Mouse (Mus musculus): ENCODE data around the gene Osgepl1. TPM values are rescaled to one million over a fixed set of nuclear protein-coding genes. Genes with fewer than 3 reads are reported as not detected.
A peak's percentile ranks its signal among the peaks of the same experiment; 100 is the strongest.
"Not testable (repeated sequence)": the region's sequence is repeated elsewhere in the genome, so short reads cannot be mapped to it uniquely, and the experiment has no call there.

The Osgepl1 gene
- polyA plus RNA-seq (2012; rRNA removed) = 7.9 and 10.2 TPM in 2 replicates

DNA sequence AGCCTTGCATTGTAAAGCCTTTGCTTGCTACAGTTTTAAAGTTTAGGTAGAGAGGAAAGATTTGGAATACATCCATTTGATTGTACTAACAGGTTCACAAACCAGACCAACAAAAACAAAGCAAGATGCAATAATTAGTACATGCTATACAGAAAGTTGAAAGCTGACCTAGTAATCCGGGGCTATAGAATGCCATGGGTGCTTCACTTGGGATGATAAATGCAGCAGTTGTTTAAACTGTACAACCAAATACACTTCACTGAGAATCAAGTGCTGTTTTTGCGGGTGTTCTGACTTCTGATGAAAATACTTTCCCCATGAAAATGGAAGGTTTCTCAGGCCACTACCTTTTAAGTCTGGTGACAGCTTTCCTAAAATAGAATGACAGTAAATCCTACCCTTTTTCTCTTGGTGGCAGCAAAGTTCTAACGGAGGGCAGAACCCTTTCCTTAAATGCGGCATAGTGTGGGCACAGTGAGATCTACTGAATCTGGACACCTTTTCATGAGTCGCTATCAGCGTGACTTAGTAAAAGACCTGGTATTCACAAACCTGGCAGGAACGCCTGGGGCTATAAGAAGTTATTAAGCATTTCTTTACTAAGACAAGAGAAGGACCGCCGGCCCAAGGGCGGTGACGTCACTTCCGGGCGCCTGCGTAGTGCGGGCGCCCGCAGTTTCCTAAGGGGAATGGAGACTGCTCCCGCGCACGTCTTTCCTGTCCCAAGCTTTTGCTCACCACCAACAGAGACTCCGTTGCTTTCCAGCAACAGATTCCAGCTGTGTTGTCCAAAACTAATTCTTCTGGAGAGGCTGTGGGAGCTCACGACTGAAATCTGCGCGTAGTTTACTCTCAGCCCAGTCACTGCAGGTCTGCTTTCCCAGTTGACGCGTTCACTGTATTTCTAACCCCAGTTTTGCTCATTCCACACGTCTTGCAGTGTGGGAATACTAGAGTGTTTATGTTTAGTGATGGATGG lies at the start of gene Osgepl1:
TSS of gene Osgepl1 (plus strand) at position 636 of the 979 bp plus-strand sequence.
- Histone ChIP-seq H3K4me3 (ENCODE audit: insufficient read depth, low read depth, low read length) (peak within 1 kb of the TSS; percentile 77), H3K27me3 (replicated peaks; ENCODE audit: control insufficient read depth, insufficient read depth, low read length) (no peaks in the 10 kb centered on the region), H3K27ac (ENCODE audit: insufficient read depth, low read depth, low read length) (peak within 1 kb of the TSS; percentile 83), H3K4me1 (ENCODE audit: control insufficient read depth, insufficient read depth, low read length) (no peaks in the 10 kb centered on the region), H3K36me3 (ENCODE audit: control insufficient read depth, insufficient read depth, low read length) (no peaks in the 10 kb centered on the region; the same call in 1 of the 2 replicates)
- DNase-seq = peak; percentile 90
- TF ChIP-seq CTCF (conservative IDR thresholded peaks at IDR 0.05; ENCODE audit: insufficient read depth, insufficient read length, low read depth, low read length) (0 out of 2 replicates have a peak, but pooled peaks have one; percentile 5), POLR2A (IDR thresholded peaks at IDR 0.05; ENCODE audit: low read depth, low read length) (peak; percentile 22)
- 2% methylated on average over 27 of the region's 27 CpGs for WGBS

DNA sequence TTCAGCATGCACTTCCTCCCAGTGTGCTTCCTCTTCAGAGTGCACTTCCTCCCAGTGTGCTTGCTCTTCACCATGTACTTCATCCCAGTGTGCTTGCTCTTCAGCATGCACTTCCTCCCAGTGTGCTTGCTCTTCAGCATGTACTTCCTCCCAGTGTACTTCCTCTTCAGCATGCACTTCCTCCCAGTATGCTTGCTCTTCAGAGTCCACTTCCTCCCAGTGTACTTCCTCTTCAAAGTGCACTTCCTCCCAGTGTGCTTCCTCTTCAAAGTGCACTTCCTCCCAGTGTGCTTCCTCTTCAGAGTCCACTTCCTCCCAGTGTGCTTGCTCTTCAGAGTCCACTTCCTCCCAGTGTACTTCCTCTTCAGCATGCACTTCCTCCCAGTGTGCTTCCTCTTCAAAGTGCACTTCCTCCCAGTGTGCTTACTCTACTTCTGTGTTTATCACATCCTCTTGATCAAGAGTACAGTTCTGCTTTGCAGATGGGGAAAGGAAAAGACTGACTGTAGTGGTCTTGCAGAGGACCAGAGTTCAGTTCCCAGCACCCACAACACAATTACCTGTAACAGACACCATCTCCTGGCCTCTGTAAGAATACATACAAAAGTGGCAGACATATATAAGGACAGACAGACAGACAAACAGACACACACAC lies 48.3 kb upstream of the Osgepl1 start:
- H3K27ac ChIP-seq (ENCODE audit: insufficient read depth, low read depth, low read length); H3K4me1 ChIP-seq (ENCODE audit: control insufficient read depth, insufficient read depth, low read length); H3K4me3 ChIP-seq (ENCODE audit: insufficient read depth, low read depth, low read length); H3K36me3 ChIP-seq (ENCODE audit: control insufficient read depth, insufficient read depth, low read length); DNase-seq; H3K27me3 ChIP-seq (replicated peaks; ENCODE audit: control insufficient read depth, insufficient read depth, low read length): not testable (repeated sequence)

DNA sequence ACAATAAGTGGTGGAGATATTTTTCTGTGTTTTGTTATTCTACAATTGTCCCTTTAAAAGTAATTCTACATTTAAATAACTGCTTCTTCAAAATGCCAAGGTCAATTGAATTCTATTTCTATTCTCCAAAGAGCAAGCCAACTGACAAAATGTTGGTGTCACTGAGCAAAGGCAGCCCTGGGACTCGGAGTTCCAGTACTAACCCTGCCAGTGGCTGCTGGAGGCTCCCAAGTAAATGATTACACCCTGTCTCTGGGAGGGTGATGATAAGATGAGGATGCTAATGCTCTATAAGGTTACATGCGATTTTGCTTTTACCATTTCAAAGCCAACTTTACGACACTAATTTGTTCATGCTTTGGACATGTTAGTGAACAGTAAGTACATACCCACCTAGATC lies 43.5 kb upstream of the Osgepl1 start:
- WGBS = 77% methylated on average over 3 of the region's 3 CpGs
- H3K36me3 ChIP-seq (ENCODE audit: control insufficient read depth, insufficient read depth, low read length) = no peaks in the 10 kb centered on the region
- DNase-seq = no peak

DNA sequence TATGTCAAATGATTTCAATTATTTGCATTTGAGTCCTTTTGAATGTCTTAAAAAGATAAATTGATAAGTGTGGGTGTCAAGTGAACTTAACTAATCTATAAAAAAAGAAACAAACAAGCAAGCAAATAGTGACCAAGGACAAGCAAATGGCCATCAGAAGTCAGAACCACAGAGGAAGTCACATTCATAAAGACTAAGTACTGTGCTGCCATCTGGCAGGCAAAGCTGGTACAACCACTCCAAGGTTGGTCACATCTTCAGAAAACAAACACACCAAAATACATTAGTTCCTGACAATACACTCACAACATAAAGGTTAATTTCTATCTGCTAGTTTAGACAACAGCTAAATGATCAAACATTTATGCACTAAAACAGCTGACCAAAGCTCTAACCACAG lies 40.8 kb upstream of the Osgepl1 start:
- TF ChIP-seq POLR2A (IDR thresholded peaks at IDR 0.05; ENCODE audit: low read depth, low read length) = no peak
- TF ChIP-seq CTCF (conservative IDR thresholded peaks at IDR 0.05; ENCODE audit: insufficient read depth, insufficient read length, low read depth, low read length) = peak; percentile 33
- peak; percentile 23 for DNase-seq
- peaks cover 4% of the 10 kb centered on the region; the same call in 1 of the 2 replicates for H3K4me1 ChIP-seq (ENCODE audit: control insufficient read depth, insufficient read depth, low read length)

More for the DNA sequence above, 43.5 kb upstream of the Osgepl1 start:
- peaks cover 4% of the 10 kb centered on the region; the same call in 1 of the 2 replicates for H3K4me1 ChIP-seq (ENCODE audit: control insufficient read depth, insufficient read depth, low read length)
- H3K27me3 ChIP-seq (replicated peaks; ENCODE audit: control insufficient read depth, insufficient read depth, low read length) = no peaks in the 10 kb centered on the region
- no peak overlapping the region for H3K4me3 ChIP-seq (ENCODE audit: insufficient read depth, low read depth, low read length)
- no peak overlapping the region for H3K27ac ChIP-seq (ENCODE audit: insufficient read depth, low read depth, low read length)
- TF ChIP-seq POLR2A (IDR thresholded peaks at IDR 0.05; ENCODE audit: low read depth, low read length) (no peak), CTCF (conservative IDR thresholded peaks at IDR 0.05; ENCODE audit: insufficient read depth, insufficient read length, low read depth, low read length) (no peak)

DNA sequence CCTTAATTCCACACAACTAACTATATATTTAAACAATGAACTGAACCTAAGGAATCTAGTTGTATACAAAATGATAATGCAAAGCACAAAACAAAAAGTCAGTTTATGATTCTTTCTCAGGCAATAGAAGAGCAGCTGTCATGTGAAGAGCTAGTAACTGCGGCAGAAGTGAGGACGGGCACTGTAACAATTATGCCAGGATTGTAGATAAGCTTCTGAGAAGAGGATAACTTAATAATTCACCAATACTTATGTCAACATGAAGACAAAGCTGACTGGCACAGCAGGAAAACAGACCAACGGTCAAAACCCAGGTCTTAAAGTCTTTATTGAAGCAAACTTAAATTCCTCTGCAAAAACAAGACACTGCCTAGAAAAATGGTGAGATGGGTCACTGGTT lies 22.2 kb upstream of the Osgepl1 start:
- Histone ChIP-seq H3K4me1 (ENCODE audit: control insufficient read depth, insufficient read depth, low read length) (peaks cover 3% of the 10 kb centered on the region; the same call in 1 of the 2 replicates), H3K27ac (ENCODE audit: insufficient read depth, low read depth, low read length) (no peak overlapping the region; the same call in 1 of the 2 replicates), H3K4me3 (ENCODE audit: insufficient read depth, low read depth, low read length) (no peak overlapping the region), H3K27me3 (replicated peaks; ENCODE audit: control insufficient read depth, insufficient read depth, low read length) (no peaks in the 10 kb centered on the region), H3K36me3 (ENCODE audit: control insufficient read depth, insufficient read depth, low read length) (no peaks in the 10 kb centered on the region)
- TF ChIP-seq POLR2A (IDR thresholded peaks at IDR 0.05; ENCODE audit: low read depth, low read length) (no peak), CTCF (conservative IDR thresholded peaks at IDR 0.05; ENCODE audit: insufficient read depth, insufficient read length, low read depth, low read length) (no peak)
- peak; percentile 30 for DNase-seq
- WGBS = 53% methylated on average over 3 of the region's 3 CpGs

More for the DNA sequence above, 40.8 kb upstream of the Osgepl1 start:
- Histone ChIP-seq H3K27ac (ENCODE audit: insufficient read depth, low read depth, low read length) (no peak overlapping the region), H3K36me3 (ENCODE audit: control insufficient read depth, insufficient read depth, low read length) (no peaks in the 10 kb centered on the region), H3K27me3 (replicated peaks; ENCODE audit: control insufficient read depth, insufficient read depth, low read length) (no peaks in the 10 kb centered on the region), H3K4me3 (ENCODE audit: insufficient read depth, low read depth, low read length) (no peak overlapping the region)

DNA sequence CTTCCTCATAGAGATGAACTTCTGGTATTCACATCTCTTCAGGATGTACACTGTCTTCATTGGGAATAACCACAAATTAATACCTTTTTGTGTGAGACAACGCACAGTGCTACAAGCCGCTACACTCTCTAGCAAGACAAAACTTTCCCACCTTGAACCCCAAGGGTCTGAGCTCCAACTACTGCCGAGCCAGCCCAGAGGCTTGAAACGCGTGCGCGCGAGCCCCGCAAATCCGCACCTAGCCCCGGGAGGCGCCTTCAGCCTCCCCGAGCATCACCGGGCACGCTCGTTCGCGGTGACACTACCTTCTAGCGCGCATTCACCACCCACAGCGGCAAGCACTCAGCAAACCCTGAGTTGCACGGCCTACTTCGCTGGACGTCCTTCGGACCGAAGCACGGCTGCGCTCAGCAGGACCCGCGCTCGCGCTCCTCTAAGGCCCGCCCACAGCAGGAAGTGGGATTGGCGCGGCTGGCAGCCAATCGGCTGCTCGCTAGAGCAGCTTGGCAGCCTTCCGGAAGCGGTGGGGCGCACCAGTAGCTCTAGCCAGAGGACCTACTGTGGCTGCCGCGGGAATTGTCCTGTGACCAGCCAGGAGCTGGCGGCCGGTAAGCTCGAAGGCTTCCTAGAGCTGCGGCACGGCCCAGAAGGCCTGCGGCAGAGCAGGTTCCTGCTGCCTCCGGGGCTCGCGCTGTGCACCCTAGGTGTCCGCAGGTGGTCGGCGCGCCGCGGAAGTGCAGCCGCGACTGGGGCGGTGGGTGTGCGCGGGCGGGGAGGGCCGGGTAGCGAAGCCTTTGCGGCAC lies 16.6 kb upstream of the Osgepl1 start, which contains the start of the genes Pms1, Ormdl1 and Gm28778:
TSS of gene Pms1 (minus strand) at position 438 of the 803 bp plus-strand sequence.
TSS of gene Ormdl1 (plus strand) at position 515 of the 803 bp plus-strand sequence.
TSS of gene Gm28778 (plus strand) at position 531 of the 803 bp plus-strand sequence.
- TF ChIP-seq POLR2A (IDR thresholded peaks at IDR 0.05; ENCODE audit: low read depth, low read length) (peak; percentile 80), CTCF (conservative IDR thresholded peaks at IDR 0.05; ENCODE audit: insufficient read depth, insufficient read length, low read depth, low read length) (no peak)

More for the DNA sequence above, 16.6 kb upstream of the Osgepl1 start, which contains the start of the genes Pms1, Ormdl1 and Gm28778:
- Histone ChIP-seq H3K4me3 (ENCODE audit: insufficient read depth, low read depth, low read length) (peak within 1 kb of the TSS; percentile 77), H3K27ac (ENCODE audit: insufficient read depth, low read depth, low read length) (peak within 1 kb of the TSS; percentile 49), H3K27me3 (replicated peaks; ENCODE audit: control insufficient read depth, insufficient read depth, low read length) (no peaks in the 10 kb centered on the region), H3K4me1 (ENCODE audit: control insufficient read depth, insufficient read depth, low read length) (peaks cover 1% of the 10 kb centered on the region; the same call in 1 of the 2 replicates), H3K36me3 (ENCODE audit: control insufficient read depth, insufficient read depth, low read length) (no peaks in the 10 kb centered on the region)
- peak; percentile 98 for DNase-seq
- under 1% methylated on average over 66 of the region's 66 CpGs for WGBS
